Mouse (Mus musculus): ENCODE results near the gene Rabgef1. TPM values are rescaled to one million over a fixed set of nuclear protein-coding genes. Genes with fewer than 3 reads are reported as not detected.
A peak's percentile ranks its signal among the peaks of the same experiment; 100 is the strongest.

Gene Rabgef1
- polyA plus RNA-seq, 1 experiment from 2014 or later, result 19.3 TPM

- Histone ChIP-seq H3K9ac (no peak within 1 kb of the TSS), H3K4me3 (no peak within 1 kb of the TSS), H3K4me1 (replicated peaks) (peaks cover 8% of the 10 kb centered on the region; the same call in 1 of the 2 replicates), H3K27ac (no peak within 1 kb of the TSS), H3K9me3 (replicated peaks) (no peaks in the 10 kb centered on the region), H3K4me2 (no peak within 1 kb of the TSS), H3K27me3 (no peaks in the 10 kb centered on the region), H3K36me3 (peaks cover 8% of the 10 kb centered on the region)
- ATAC-seq (replicated peaks; ENCODE audit: insufficient number of reproducible peaks, insufficient read depth, low FRiP score, low read depth), result no peak
- 78% methylated on average over 7 of the region's 7 CpGs for WGBS
Measured at GRCm38 (mm10) chr5:130216781-130217180, 45.2 kb downstream of the Rabgef1 start, which contains the start of gene Tmem248. Gene Tmem248 (plus strand): TSS chr5:130217081.

- WGBS, result 85% methylated on average over 4 of the region's 4 CpGs
- Histone ChIP-seq H3K9ac (no peak overlapping the region), H3K4me3 (no peak overlapping the region), H3K27ac (no peak overlapping the region), H3K9me3 (replicated peaks) (no peaks in the 10 kb centered on the region), H3K4me1 (replicated peaks) (peaks cover 8% of the 10 kb centered on the region; the same call in 1 of the 2 replicates), H3K4me2 (no peak overlapping the region), H3K27me3 (no peaks in the 10 kb centered on the region), H3K36me3 (peaks cover 4% of the 10 kb centered on the region)
- ATAC-seq (replicated peaks; ENCODE audit: insufficient number of reproducible peaks, insufficient read depth, low FRiP score, low read depth), result no peak
Measured at GRCm38 (mm10) chr5:130217406-130217805, 45.8 kb downstream of the Rabgef1 start.

GRCm38 (mm10) chr5:130218336-130218735 is 46.7 kb downstream of the Rabgef1 start:
- 87% methylated on average over 5 of the region's 5 CpGs for WGBS
- H3K27me3 ChIP-seq, result no peaks in the 10 kb centered on the region
- H3K9ac ChIP-seq, result no peak overlapping the region

GRCm38 (mm10) chr5:130221316-130221715 is 49.7 kb downstream of the Rabgef1 start:
- Histone ChIP-seq H3K36me3 (no peaks in the 10 kb centered on the region), H3K9me3 (replicated peaks) (no peaks in the 10 kb centered on the region), H3K4me3 (peak overlapping the region; percentile 99), H3K9ac (peak overlapping the region; percentile 99; the same call in 1 of the 2 replicates), H3K27me3 (no peaks in the 10 kb centered on the region), H3K4me1 (replicated peaks) (peaks cover 23% of the 10 kb centered on the region), H3K27ac (peak overlapping the region; percentile 82), H3K4me2 (peak overlapping the region; percentile 62)
- 50% methylated on average over 2 of the region's 2 CpGs for WGBS
- no peak for ATAC-seq (replicated peaks; ENCODE audit: insufficient number of reproducible peaks, insufficient read depth, low FRiP score, low read depth)

More at GRCm38 (mm10) chr5:130218336-130218735, 46.7 kb downstream of the Rabgef1 start:
- Histone ChIP-seq H3K9me3 (replicated peaks) (no peaks in the 10 kb centered on the region), H3K27ac (no peak overlapping the region), H3K36me3 (no peaks in the 10 kb centered on the region; the same call in 1 of the 2 replicates), H3K4me2 (no peak overlapping the region), H3K4me1 (replicated peaks) (peaks cover 14% of the 10 kb centered on the region), H3K4me3 (no peak overlapping the region)
- ATAC-seq (replicated peaks; ENCODE audit: insufficient number of reproducible peaks, insufficient read depth, low FRiP score, low read depth), result no peak

- Histone ChIP-seq H3K9me3 (replicated peaks) (no peaks in the 10 kb centered on the region), H3K9ac (peak overlapping the region; percentile 99), H3K36me3 (no peaks in the 10 kb centered on the region), H3K4me1 (replicated peaks) (peaks cover 28% of the 10 kb centered on the region), H3K27me3 (no peaks in the 10 kb centered on the region), H3K4me2 (peak overlapping the region; percentile 62), H3K4me3 (peak overlapping the region; percentile 99), H3K27ac (peak overlapping the region; percentile 82)
- WGBS, result 1% methylated on average over 10 of the region's 10 CpGs
- peak; percentile 30; the same call in 1 of the 2 replicates for ATAC-seq (replicated peaks; ENCODE audit: insufficient number of reproducible peaks, insufficient read depth, low FRiP score, low read depth)
Measured at GRCm38 (mm10) chr5:130221760-130222145, 50.2 kb downstream of the Rabgef1 start.

- Histone ChIP-seq H3K4me1 (replicated peaks) (peaks cover 31% of the 10 kb centered on the region), H3K9me3 (replicated peaks) (no peaks in the 10 kb centered on the region), H3K9ac (peak overlapping the region; percentile 99), H3K4me2 (peak overlapping the region; percentile 62), H3K27me3 (no peaks in the 10 kb centered on the region), H3K4me3 (peak overlapping the region; percentile 99), H3K27ac (peak overlapping the region; percentile 82), H3K36me3 (no peaks in the 10 kb centered on the region)
- peak; percentile 88 for ATAC-seq (replicated peaks; ENCODE audit: insufficient number of reproducible peaks, insufficient read depth, low FRiP score, low read depth)
- WGBS, result under 1% methylated on average over 75 of the region's 88 CpGs
Measured at GRCm38 (mm10) chr5:130222146-130223004, 50.8 kb downstream of the Rabgef1 start.

GRCm38 (mm10) chr5:130226790-130227189 is 55.2 kb downstream of the Rabgef1 start:
- H3K9me3 ChIP-seq (replicated peaks), result no peaks in the 10 kb centered on the region
- no peak for ATAC-seq (replicated peaks; ENCODE audit: insufficient number of reproducible peaks, insufficient read depth, low FRiP score, low read depth)
- no peak overlapping the region for H3K9ac ChIP-seq
- WGBS, result 81% methylated on average over 3 of the region's 3 CpGs
- no peak overlapping the region for H3K4me2 ChIP-seq
- H3K27ac ChIP-seq, result no peak overlapping the region
- H3K4me1 ChIP-seq (replicated peaks), result peaks cover 30% of the 10 kb centered on the region
- no peaks in the 10 kb centered on the region for H3K27me3 ChIP-seq
- H3K4me3 ChIP-seq, result no peak overlapping the region
- peaks cover 20% of the 10 kb centered on the region for H3K36me3 ChIP-seq

- peaks cover 34% of the 10 kb centered on the region for H3K36me3 ChIP-seq
- ATAC-seq (replicated peaks; ENCODE audit: insufficient number of reproducible peaks, insufficient read depth, low FRiP score, low read depth), result no peak
- H3K9ac ChIP-seq, result no peak overlapping the region
- no peak overlapping the region for H3K4me3 ChIP-seq
- 60% methylated on average over 4 of the region's 4 CpGs for WGBS
- no peak overlapping the region for H3K27ac ChIP-seq
- no peaks in the 10 kb centered on the region for H3K27me3 ChIP-seq
- H3K9me3 ChIP-seq (replicated peaks), result no peaks in the 10 kb centered on the region
- peaks cover 26% of the 10 kb centered on the region for H3K4me1 ChIP-seq (replicated peaks)
- H3K4me2 ChIP-seq, result no peak overlapping the region
Measured at GRCm38 (mm10) chr5:130228120-130228519, 56.5 kb downstream of the Rabgef1 start.

GRCm38 (mm10) chr5:130236302-130236701 is 64.7 kb downstream of the Rabgef1 start:
- Histone ChIP-seq H3K9me3 (replicated peaks) (no peaks in the 10 kb centered on the region), H3K4me2 (no peak overlapping the region), H3K4me1 (replicated peaks) (no peaks in the 10 kb centered on the region), H3K27ac (no peak overlapping the region), H3K36me3 (peaks cover 89% of the 10 kb centered on the region), H3K4me3 (no peak overlapping the region), H3K9ac (no peak overlapping the region), H3K27me3 (no peaks in the 10 kb centered on the region)
- WGBS, result 92% methylated on average over 8 of the region's 8 CpGs
- ATAC-seq (replicated peaks; ENCODE audit: insufficient number of reproducible peaks, insufficient read depth, low FRiP score, low read depth), result no peak

GRCm38 (mm10) chr5:130239236-130239635 is 67.6 kb downstream of the Rabgef1 start:
- Histone ChIP-seq H3K4me1 (replicated peaks) (no peaks in the 10 kb centered on the region), H3K9me3 (replicated peaks) (no peaks in the 10 kb centered on the region), H3K36me3 (peaks cover 85% of the 10 kb centered on the region), H3K27me3 (no peaks in the 10 kb centered on the region), H3K4me2 (no peak overlapping the region), H3K27ac (no peak overlapping the region), H3K9ac (no peak overlapping the region), H3K4me3 (no peak overlapping the region)
- ATAC-seq (replicated peaks; ENCODE audit: insufficient number of reproducible peaks, insufficient read depth, low FRiP score, low read depth), result no peak
- WGBS, result 90% methylated on average over 7 of the region's 7 CpGs

- H3K27me3 ChIP-seq, result no peaks in the 10 kb centered on the region
- no peaks in the 10 kb centered on the region for H3K4me1 ChIP-seq (replicated peaks)
- H3K9ac ChIP-seq, result no peak overlapping the region
- no peak overlapping the region for H3K4me2 ChIP-seq
- peaks cover 85% of the 10 kb centered on the region for H3K36me3 ChIP-seq
- 100% methylated on average over 2 of the region's 2 CpGs for WGBS
- ATAC-seq (replicated peaks; ENCODE audit: insufficient number of reproducible peaks, insufficient read depth, low FRiP score, low read depth), result no peak
- H3K4me3 ChIP-seq, result no peak overlapping the region
- no peaks in the 10 kb centered on the region for H3K9me3 ChIP-seq (replicated peaks)
- H3K27ac ChIP-seq, result no peak overlapping the region
Measured at GRCm38 (mm10) chr5:130239856-130240255, 68.3 kb downstream of the Rabgef1 start.

Measured in heart, embryonic 15.5 days (tissue).